Mouse (Mus musculus) ES-Bruce4 (cell line): Measurements from ENCODE around the gene Pbld1. TPM values are rescaled to one million over a fixed set of nuclear protein-coding genes. Genes with fewer than 3 reads are reported as not detected.

Experiments used
- H3K27ac ChIP-seq: 2 replicates; pipeline ENCODE4 v1.5.1; 2012; ENCODE audit warnings: low read length, inconsistent platforms; ENCODE audit not compliant: insufficient read depth
- H3K27me3 ChIP-seq: 2 replicates; pipeline ENCODE4 v1.6.1; 2012; ENCODE audit warnings: mild to moderate bottlenecking, low read length, inconsistent platforms; ENCODE audit not compliant: control insufficient read depth, poor library complexity, insufficient read depth, severe bottlenecking
- H3K36me3 ChIP-seq: 2 replicates; pipeline ENCODE4 v1.6.1; 2012; ENCODE audit warnings: inconsistent platforms, mild to moderate bottlenecking, low read length, moderate library complexity; ENCODE audit not compliant: control insufficient read depth, poor library complexity, insufficient read depth, severe bottlenecking
- H3K4me1 ChIP-seq: one replicate; pipeline ENCODE4 v1.8.1; 2011; ENCODE audit warnings: low read length; ENCODE audit not compliant: control insufficient read depth, insufficient read depth
- H3K4me3 ChIP-seq: 2 replicates; pipeline ENCODE4 v1.5.1; 2011; ENCODE audit warnings: low read depth, mild to moderate bottlenecking, low read length
- H3K9ac ChIP-seq: 2 replicates; pipeline ENCODE4 v1.6.1; 2012; ENCODE audit warnings: low read depth, mild to moderate bottlenecking, inconsistent platforms; ENCODE audit not compliant: poor library complexity, severe bottlenecking
- H3K9me3 ChIP-seq: replicated peaks from 2 replicates; pipeline ENCODE4 v1.6.1; 2012; ENCODE audit warnings: mild to moderate bottlenecking, low read length, inconsistent platforms; ENCODE audit not compliant: control insufficient read depth, poor library complexity, insufficient read depth, severe bottlenecking
- EP300 ChIP-seq: IDR thresholded peaks from 2 replicates; pipeline ENCODE4 v1.6.1; 2011; ENCODE audit warnings: low read depth, low read length; ENCODE audit not compliant: insufficient read depth
- polyA plus RNA-seq: library from polyadenylated mRNA; stranded (reverse); fragments of >200 nt; gene quantifications from 2 replicates; pipeline ENCODE4 v1.2.4, GENCODE M21; 2011; ENCODE audit warnings: low read depth; ENCODE audit not compliant: missing spikeins, insufficient read depth, insufficient read length

Pbld1 gene
- polyA plus RNA-seq, 1 experiment = not detected

DNA sequence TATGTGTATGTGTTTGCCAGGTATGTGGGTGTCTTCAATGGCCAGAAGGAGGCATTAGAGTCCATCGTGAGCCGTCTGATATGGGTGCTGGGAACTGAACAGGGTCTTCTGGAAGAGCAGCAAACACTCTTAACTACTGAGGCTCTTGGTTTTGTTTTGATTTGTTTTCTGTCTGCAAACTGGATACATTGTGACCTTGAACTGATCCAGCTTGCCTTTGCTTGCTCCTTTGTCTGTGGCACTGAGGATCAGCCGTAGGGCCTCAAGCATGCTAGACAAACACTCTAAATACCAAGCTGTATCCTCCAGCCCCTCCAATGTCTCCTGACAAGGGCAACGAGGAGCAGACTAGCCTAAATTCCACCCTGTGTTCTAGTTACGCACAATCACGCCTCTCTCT lies 67.2 kb downstream of the Pbld1 start:
- H3K4me1 ChIP-seq = no peaks in the 10 kb centered on the region
- no peaks in the 10 kb centered on the region for H3K36me3 ChIP-seq
- no peak for TF ChIP-seq EP300
- H3K27ac ChIP-seq = no peak overlapping the region
- no peak overlapping the region for H3K9ac ChIP-seq
- H3K27me3 ChIP-seq = no peaks in the 10 kb centered on the region
- H3K4me3 ChIP-seq = no peak overlapping the region
- no peaks in the 10 kb centered on the region for H3K9me3 ChIP-seq

Other genes with a start within 250 kb of the Pbld1 start
- gene Tet1, start 151.2 kb upstream of the Pbld1 start, polyA plus RNA-seq = 231 and 239 TPM in 2 replicates
- 11.3 and 11.6 TPM in 2 replicates for gene Slc25a16, start 139.5 kb upstream of the Pbld1 start, polyA plus RNA-seq
- 39.5 and 46.7 TPM in 2 replicates for gene Dna2, start 113.1 kb upstream of the Pbld1 start, polyA plus RNA-seq
- gene Rufy2, start 79.9 kb upstream of the Pbld1 start, polyA plus RNA-seq = 30.7 and 32.0 TPM in 2 replicates
- gene Hnrnph3, start 35.9 kb upstream of the Pbld1 start, polyA plus RNA-seq = 121 and 135 TPM in 2 replicates
- 0.79 and 1.3 TPM in 2 replicates for gene Pbld2, start 35.8 kb upstream of the Pbld1 start, polyA plus RNA-seq
- not detected in 2 replicates for gene Atoh7, start 39.5 kb downstream of the Pbld1 start, polyA plus RNA-seq
- gene Mypn, start 143.8 kb downstream of the Pbld1 start, polyA plus RNA-seq = 0.66 and 0.81 TPM in 2 replicates
- gene Herc4, start 183.6 kb downstream of the Pbld1 start, polyA plus RNA-seq = 123 and 139 TPM in 2 replicates